Mouse (Mus musculus) kidney, postnatal 36 days (tissue): ENCODE data around the gene Def6.

Source experiments
- DNase-seq, 2 experiments: peaks; one replicate each; pipeline ENCODE4 v3.0.0; 2021 to 2022; ENCODE audit warnings: mixed read lengths in 2 of 2

The Def6 gene

GRCm38 (mm10) chr17:28244214-28244613 is 36.6 kb downstream of the Def6 start:
- no peak for DNase-seq

GRCm38 (mm10) chr17:28244714-28245113 is 37.1 kb downstream of the Def6 start:
- DNase-seq = no peak

GRCm38 (mm10) chr17:28246640-28247039 is 39.1 kb downstream of the Def6 start:
- DNase-seq = no peak

- peak; percentile 45 to 55 for DNase-seq
These were observed 40.0 kb downstream of the Def6 start for GRCm38 (mm10) chr17:28247613-28248012.

- DNase-seq = no peak
These were observed 41.5 kb downstream of the Def6 start for GRCm38 (mm10) chr17:28249062-28249461.

- peak in 1 of 2 experiments; percentile 27 for DNase-seq
These were observed 44.2 kb downstream of the Def6 start for GRCm38 (mm10) chr17:28251579-28252280.

GRCm38 (mm10) chr17:28252281-28252648 is 44.7 kb downstream of the Def6 start:
- DNase-seq = no peak

GRCm38 (mm10) chr17:28253216-28253615 is 45.6 kb downstream of the Def6 start:
- DNase-seq = peak; percentile 23 to 51

GRCm38 (mm10) chr17:28254804-28255203 is 47.2 kb downstream of the Def6 start:
- no peak for DNase-seq

GRCm38 (mm10) chr17:28255651-28256050 is 48.1 kb downstream of the Def6 start:
- DNase-seq = no peak

GRCm38 (mm10) chr17:28256651-28257328 is 49.2 kb downstream of the Def6 start:
- peak; percentile 65 to 73 for DNase-seq

GRCm38 (mm10) chr17:28258325-28258724 is 50.7 kb downstream of the Def6 start:
- no peak for DNase-seq

GRCm38 (mm10) chr17:28259890-28260542 is 52.4 kb downstream of the Def6 start:
- DNase-seq = peak in 1 of 2 experiments; percentile 52

GRCm38 (mm10) chr17:28260543-28260909 is 52.9 kb downstream of the Def6 start:
- DNase-seq = no peak

- no peak for DNase-seq
These were observed 54.2 kb downstream of the Def6 start for GRCm38 (mm10) chr17:28261795-28262194.

GRCm38 (mm10) chr17:28263181-28263894 is 55.8 kb downstream of the Def6 start:
- no peak for DNase-seq

- no peak for DNase-seq
These were observed 59.7 kb downstream of the Def6 start for GRCm38 (mm10) chr17:28267251-28267650.

GRCm38 (mm10) chr17:28270165-28270564 is 62.6 kb downstream of the Def6 start:
- no peak for DNase-seq

- DNase-seq = no peak
These were observed 64.1 kb downstream of the Def6 start for GRCm38 (mm10) chr17:28271537-28272266.

GRCm38 (mm10) chr17:28272281-28272680 is 64.7 kb downstream of the Def6 start:
- DNase-seq = no peak

- DNase-seq = no peak
These were observed 65.3 kb downstream of the Def6 start for GRCm38 (mm10) chr17:28272837-28273236.

GRCm38 (mm10) chr17:28274739-28275138 is 67.2 kb downstream of the Def6 start:
- DNase-seq = peak; percentile 43 to 79

- DNase-seq = no peak
These were observed 69.6 kb downstream of the Def6 start for GRCm38 (mm10) chr17:28277226-28277625.
